24 mouse cellular contexts compared by ENCODE assay signal in genomic region chr1:82304483-82304882, GRCm38 (mm10). TPM values are rescaled to one million over a fixed set of nuclear protein-coding genes. Genes with fewer than 3 reads are reported as not detected.
DNase-seq lines count a peak whose midpoint lies in the region; ATAC-seq and TF ChIP-seq lines count a peak whose summit lies in the region.
"Had no signal": no experiment of that assay in that cellular context is flagged by ENCODE, and none has a peak within 500 bp of the region (broad histone marks: within the 10 kb centered on the region; RNA-seq: fewer than 3 reads in every experiment).

No protein-coding gene starts in this region.

- TF ChIP-seq POLR2A in myocyte (IDR thresholded peaks at IDR 0.05; ENCODE audit: insufficient read length, low read depth) = no peak

- no peaks in the 10 kb centered on the region for H3K79me2 ChIP-seq in myocyte (ENCODE audit: control insufficient read depth, insufficient read depth)

- 59% methylated on average over 3 of the region's 3 CpGs for WGBS in hindbrain, embryonic 11.5 days
- WGBS in hindbrain, postnatal 0 days = 58% methylated on average over 3 of the region's 3 CpGs
- WGBS in neural tube, embryonic 12.5 days = 37% methylated on average over 3 of the region's 3 CpGs
- 30% methylated on average over 3 of the region's 3 CpGs for WGBS in neural tube, embryonic 15.5 days
- WGBS in heart, embryonic 10.5 days = 67% methylated on average over 3 of the region's 3 CpGs

- TF ChIP-seq CTCF in hindbrain, postnatal 0 days (IDR thresholded peaks at IDR 0.05; ENCODE audit: low read depth) = no peak

- no peak overlapping the region for H3ac ChIP-seq in myocyte (ENCODE audit: control insufficient read depth, insufficient read length)

- H3K4me1 ChIP-seq in hindbrain, embryonic 11.5 days (replicated peaks; ENCODE audit: control insufficient read depth, insufficient read depth, low read length) = no peaks in the 10 kb centered on the region
- H3K4me1 ChIP-seq in hindbrain, postnatal 0 days (ENCODE audit: insufficient read depth, low read length) = no peaks in the 10 kb centered on the region
- no peaks in the 10 kb centered on the region for H3K4me1 ChIP-seq in neural tube, embryonic 12.5 days
- no peaks in the 10 kb centered on the region for H3K4me1 ChIP-seq in neural tube, embryonic 15.5 days
- no peaks in the 10 kb centered on the region for H3K4me1 ChIP-seq in heart, embryonic 10.5 days
- H3K4me1 ChIP-seq: embryonic facial prominence, embryonic 12.5 days; embryonic facial prominence, embryonic 15.5 days; heart, embryonic 13.5 days; intestine, embryonic 15.5 days had no signal

- no peaks in the 10 kb centered on the region for H3K27me3 ChIP-seq in hindbrain, embryonic 11.5 days (ENCODE audit: control insufficient read depth, insufficient read depth, low read length)
- H3K27me3 ChIP-seq in hindbrain, postnatal 0 days (ENCODE audit: insufficient read depth, low read length) = peaks cover 3% of the 10 kb centered on the region; the same call in 1 of the 2 replicates
- no peaks in the 10 kb centered on the region for H3K27me3 ChIP-seq in neural tube, embryonic 12.5 days (replicated peaks)
- H3K27me3 ChIP-seq in neural tube, embryonic 15.5 days (replicated peaks) = no peaks in the 10 kb centered on the region; the same call in 1 of the 2 replicates
- no peaks in the 10 kb centered on the region for H3K27me3 ChIP-seq in myocyte (ENCODE audit: control insufficient read depth, insufficient read depth, insufficient read length)
- H3K27me3 ChIP-seq in heart, embryonic 10.5 days (ENCODE audit: insufficient read depth, poor library complexity, severe bottlenecking) = no peaks in the 10 kb centered on the region
- H3K27me3 ChIP-seq: CH12.LX; embryonic facial prominence, embryonic 12.5 days; embryonic facial prominence, embryonic 15.5 days had no signal

- no peak for DNase-seq in hindbrain, embryonic 11.5 days (ENCODE audit: low spot score)
- DNase-seq in hindbrain, postnatal 0 days (ENCODE audit: low spot score) = no peak
- no peak for DNase-seq in heart, embryonic 10.5 days (ENCODE audit: low spot score)
- DNase-seq in heart, postnatal 10 days = no peak
- DNase-seq: adrenal gland, postnatal 10 days; adrenal gland, postnatal 36 days; B cell, adult 2 months; cerebellum, adult 18-20 months; cerebellum, adult 9-10 months; cerebellum, postnatal 14 days; gastrocnemius, postnatal 25 days; heart, adult 18-20 months had no signal

- H3K27ac ChIP-seq in hindbrain, embryonic 11.5 days (ENCODE audit: low read depth, low read length) = no peak overlapping the region
- H3K27ac ChIP-seq in hindbrain, postnatal 0 days = no peak overlapping the region
- H3K27ac ChIP-seq in neural tube, embryonic 12.5 days = no peak overlapping the region
- no peak overlapping the region for H3K27ac ChIP-seq in neural tube, embryonic 15.5 days (replicated peaks)
- H3K27ac ChIP-seq in heart, embryonic 10.5 days = no peak overlapping the region
- H3K27ac ChIP-seq: embryonic facial prominence, embryonic 12.5 days; embryonic facial prominence, embryonic 15.5 days; heart, embryonic 13.5 days; hindbrain, embryonic 14.5 days; intestine, embryonic 15.5 days had no signal

- intact Hi-C loops in heart, postnatal 10 days (cut with DNase I) = no loop called here

- H3K4me2 ChIP-seq in hindbrain, embryonic 11.5 days (replicated peaks; ENCODE audit: low read depth, low read length) = no peak overlapping the region
- no peak overlapping the region for H3K4me2 ChIP-seq in hindbrain, postnatal 0 days (ENCODE audit: low read depth, low read length)
- H3K4me2 ChIP-seq in neural tube, embryonic 12.5 days (replicated peaks) = no peak overlapping the region
- no peak overlapping the region for H3K4me2 ChIP-seq in neural tube, embryonic 15.5 days
- no peak overlapping the region for H3K4me2 ChIP-seq in myocyte (ENCODE audit: low read depth)
- H3K4me2 ChIP-seq: embryonic facial prominence, embryonic 12.5 days; embryonic facial prominence, embryonic 15.5 days; heart, embryonic 13.5 days; hindbrain, embryonic 14.5 days; intestine, embryonic 15.5 days had no signal

- no peaks in the 10 kb centered on the region for H3K36me3 ChIP-seq in hindbrain, embryonic 11.5 days (ENCODE audit: control insufficient read depth, insufficient read depth, low read length)
- no peaks in the 10 kb centered on the region for H3K36me3 ChIP-seq in hindbrain, postnatal 0 days (ENCODE audit: insufficient read depth, low read length)
- no peaks in the 10 kb centered on the region for H3K36me3 ChIP-seq in neural tube, embryonic 12.5 days
- H3K36me3 ChIP-seq in neural tube, embryonic 15.5 days = no peaks in the 10 kb centered on the region
- no peaks in the 10 kb centered on the region for H3K36me3 ChIP-seq in myocyte (ENCODE audit: control insufficient read depth, insufficient read depth)
- H3K36me3 ChIP-seq in heart, embryonic 10.5 days = no peaks in the 10 kb centered on the region
- H3K36me3 ChIP-seq: embryonic facial prominence, embryonic 12.5 days; embryonic facial prominence, embryonic 15.5 days; G1E; heart, embryonic 13.5 days; intestine, embryonic 15.5 days had no signal

- H3K9ac ChIP-seq in hindbrain, embryonic 11.5 days (ENCODE audit: low read depth, low read length) = no peak overlapping the region
- no peak overlapping the region for H3K9ac ChIP-seq in hindbrain, postnatal 0 days (replicated peaks; ENCODE audit: low read length)
- no peak overlapping the region for H3K9ac ChIP-seq in neural tube, embryonic 12.5 days
- H3K9ac ChIP-seq in neural tube, embryonic 15.5 days (replicated peaks) = no peak overlapping the region
- H3K9ac ChIP-seq: embryonic facial prominence, embryonic 12.5 days; embryonic facial prominence, embryonic 15.5 days; heart, embryonic 13.5 days; hindbrain, embryonic 14.5 days; intestine, embryonic 15.5 days had no signal

- no peaks in the 10 kb centered on the region for H3K9me3 ChIP-seq in hindbrain, embryonic 11.5 days (ENCODE audit: control insufficient read depth, low read length)
- H3K9me3 ChIP-seq in hindbrain, postnatal 0 days (ENCODE audit: low read length) = no peaks in the 10 kb centered on the region
- H3K9me3 ChIP-seq in neural tube, embryonic 12.5 days = no peaks in the 10 kb centered on the region
- no peaks in the 10 kb centered on the region for H3K9me3 ChIP-seq in neural tube, embryonic 15.5 days (replicated peaks)
- H3K9me3 ChIP-seq in heart, embryonic 10.5 days = no peaks in the 10 kb centered on the region
- H3K9me3 ChIP-seq: embryonic facial prominence, embryonic 12.5 days; embryonic facial prominence, embryonic 15.5 days; G1E; heart, embryonic 13.5 days; intestine, embryonic 15.5 days had no signal

- peak; percentile 79 for ATAC-seq in hindbrain, embryonic 11.5 days (ENCODE audit: low FRiP score)
- no peak for ATAC-seq in hindbrain, postnatal 0 days
- peak; percentile 44; the same call in 1 of the 2 replicates for ATAC-seq in neural tube, embryonic 12.5 days (ENCODE audit: low FRiP score, low read depth)
- no peak for ATAC-seq in neural tube, embryonic 15.5 days (ENCODE audit: low FRiP score)
- ATAC-seq: forebrain, embryonic 14.5 days; intestine, embryonic 15.5 days; Patski had no signal

- H3K4me3 ChIP-seq in hindbrain, embryonic 11.5 days (ENCODE audit: low read depth, low read length) = no peak overlapping the region
- no peak overlapping the region for H3K4me3 ChIP-seq in hindbrain, postnatal 0 days (ENCODE audit: low read length)
- no peak overlapping the region for H3K4me3 ChIP-seq in neural tube, embryonic 12.5 days
- no peak overlapping the region for H3K4me3 ChIP-seq in neural tube, embryonic 15.5 days (replicated peaks)
- no peak overlapping the region for H3K4me3 ChIP-seq in myocyte
- H3K4me3 ChIP-seq in heart, embryonic 10.5 days = no peak overlapping the region
- H3K4me3 ChIP-seq: embryonic facial prominence, embryonic 12.5 days; embryonic facial prominence, embryonic 15.5 days; heart, embryonic 13.5 days; intestine, embryonic 15.5 days had no signal

TF ChIP-seq in myocyte, 11 proteins besides CTCF, POLR2A, EP300 and RAD21:
- TF ChIP-seq USF1 (IDR thresholded peaks at IDR 0.05; ENCODE audit: low read depth) = no peak
- no peak for TF ChIP-seq TCF12 (IDR thresholded peaks at IDR 0.05; ENCODE audit: insufficient read depth, poor library complexity, severe bottlenecking)
- TF ChIP-seq POLR2AphosphoS2 (IDR thresholded peaks at IDR 0.05; ENCODE audit: insufficient read length, low read depth) = no peak
- TF ChIP-seq CEBPB (IDR thresholded peaks at IDR 0.05; ENCODE audit: insufficient read depth, poor library complexity, severe bottlenecking) = no peak
- no peak for TF ChIP-seq E2F4 (IDR thresholded peaks at IDR 0.05; ENCODE audit: insufficient read depth)
- TF ChIP-seq MYOG (IDR thresholded peaks at IDR 0.05; ENCODE audit: control insufficient read depth in 1 of 3, insufficient read depth in 1 of 3, insufficient read length in 2 of 3, low read depth in 2 of 3) = peak in 1 of 3 experiments; percentile 26
- TF ChIP-seq REST (IDR thresholded peaks at IDR 0.05; ENCODE audit: insufficient read depth, insufficient read length) = no peak
- no peak for TF ChIP-seq SRF (IDR thresholded peaks at IDR 0.05; ENCODE audit: control insufficient read depth, insufficient read length, low read depth)
- peak in 2 of 3 experiments; percentile 34 to 41 for TF ChIP-seq MYOD1 (IDR thresholded peaks at IDR 0.05; ENCODE audit: control insufficient read depth in 1 of 3, insufficient read length in 2 of 3, low read depth in 2 of 3)
- no peak for TF ChIP-seq MAX (IDR thresholded peaks at IDR 0.05; ENCODE audit: low read depth)

RNA-seq across cellular contexts. Expression of gene Rhbdd1, which starts 11.8 kb away (rescaled TPM):
- 7.1 and 7.3 TPM in 2 replicates for polyA plus RNA-seq in hindbrain, embryonic 11.5 days (2014; fragmentation: Nextera tagmentation; extraction: Ambion mirVana)
- total RNA-seq in hindbrain, postnatal 0 days (2014; rRNA removed) = 3.8 and 5.1 TPM in 2 replicates
- 2.7 and 3.2 TPM in 2 replicates for polyA plus RNA-seq in hindbrain, postnatal 0 days (2015; fragmentation: Nextera tagmentation; extraction: Ambion mirVana)
- 8.7 and 9.5 TPM in 2 replicates for polyA plus RNA-seq in neural tube, embryonic 12.5 days (2016; fragmentation: Nextera tagmentation; extraction: Ambion mirVana)
- polyA plus RNA-seq in neural tube, embryonic 15.5 days (2015; fragmentation: Nextera tagmentation; extraction: Ambion mirVana) = 4.1 and 4.7 TPM in 2 replicates
- 43.3 TPM for polyA plus RNA-seq in myocyte (2012; fragmentation: generic; extraction: Trizol)
- 11.0 and 12.4 TPM in 2 replicates for polyA plus RNA-seq in heart, embryonic 10.5 days (2016; fragmentation: Nextera tagmentation; extraction: Ambion mirVana)
- 10 to 100 TPM; 10.7 to 11.6 TPM for total RNA-seq in heart, postnatal 10 days (2021)

RNA-seq across cellular contexts. Expression of gene Irs1, which starts 13.3 kb away (rescaled TPM):
- polyA plus RNA-seq in hindbrain, embryonic 11.5 days (2014; fragmentation: Nextera tagmentation; extraction: Ambion mirVana) = 7.4 and 8.7 TPM in 2 replicates
- total RNA-seq in hindbrain, postnatal 0 days (2014; rRNA removed) = 66.7 and 67.2 TPM in 2 replicates
- polyA plus RNA-seq in hindbrain, postnatal 0 days (2015; fragmentation: Nextera tagmentation; extraction: Ambion mirVana) = 5.9 and 6.3 TPM in 2 replicates
- polyA plus RNA-seq in neural tube, embryonic 12.5 days (2016; fragmentation: Nextera tagmentation; extraction: Ambion mirVana) = 11.8 and 12.6 TPM in 2 replicates
- polyA plus RNA-seq in neural tube, embryonic 15.5 days (2015; fragmentation: Nextera tagmentation; extraction: Ambion mirVana) = 7.5 and 8.1 TPM in 2 replicates
- polyA plus RNA-seq in myocyte (2012; fragmentation: generic; extraction: Trizol) = 3.9 TPM
- 10.0 and 12.5 TPM in 2 replicates for polyA plus RNA-seq in heart, embryonic 10.5 days (2016; fragmentation: Nextera tagmentation; extraction: Ambion mirVana)
- total RNA-seq in heart, postnatal 10 days (2021) = 10 to 100 TPM; 29.7 to 41.2 TPM
- total RNA-seq: CH12.LX had no signal
- polyA plus RNA-seq: G1E had no signal

Comparison
In these comparisons a context has a peak if more than half of its experiments do, and no peak if none do; other contexts are left out.
1. ATAC-seq: peak in hindbrain, embryonic 11.5 days (single experiment) and neural tube, embryonic 12.5 days (single experiment); none in hindbrain, postnatal 0 days (single experiment) and neural tube, embryonic 15.5 days (single experiment).